Mouse (Mus musculus): Measurements from ENCODE around the gene Prrg3. TPM values are rescaled to one million over a fixed set of nuclear protein-coding genes. Genes with fewer than 3 reads are reported as not detected.
"Not testable (repeated sequence)": the region's sequence is repeated elsewhere in the genome, so short reads cannot be mapped to it uniquely, and the experiment has no call there.

The Prrg3 gene
- polyA plus RNA-seq (2012; rRNA removed) = 16.2 and 23.5 TPM in 2 replicates

GRCm38 (mm10) chrX:71962073-71963051 is at the start of gene Prrg3:
Prrg3 (plus strand) TSS chrX:71962624.
- peak; percentile 85 for DNase-seq (ENCODE audit: low read depth)
- TF ChIP-seq POLR2A (IDR thresholded peaks at IDR 0.05; ENCODE audit: borderline replicate concordance, extremely low read depth, insufficient read depth, insufficient read length, poor library complexity, severe bottlenecking) (no peak), CTCF (IDR thresholded peaks at IDR 0.05; ENCODE audit: borderline replicate concordance, extremely low read depth, insufficient read depth, insufficient read length) (no peak)

GRCm38 (mm10) chrX:71946631-71947030 is 15.8 kb upstream of the Prrg3 start:
- DNase-seq (ENCODE audit: low read depth) = peak; percentile 45
- TF ChIP-seq POLR2A (IDR thresholded peaks at IDR 0.05; ENCODE audit: borderline replicate concordance, extremely low read depth, insufficient read depth, insufficient read length, poor library complexity, severe bottlenecking) = no peak
- TF ChIP-seq CTCF (IDR thresholded peaks at IDR 0.05; ENCODE audit: borderline replicate concordance, extremely low read depth, insufficient read depth, insufficient read length) = peak; percentile 62; the same call in 1 of the 2 replicates

- no peak for TF ChIP-seq CTCF (IDR thresholded peaks at IDR 0.05; ENCODE audit: borderline replicate concordance, extremely low read depth, insufficient read depth, insufficient read length)
- no peak for DNase-seq (ENCODE audit: low read depth)
These were observed 4.1 kb upstream of the Prrg3 start for GRCm38 (mm10) chrX:71958366-71958765.

- DNase-seq (ENCODE audit: low read depth) = peak; percentile 43
- no peak for TF ChIP-seq CTCF (IDR thresholded peaks at IDR 0.05; ENCODE audit: borderline replicate concordance, extremely low read depth, insufficient read depth, insufficient read length)
- no peak for TF ChIP-seq POLR2A (IDR thresholded peaks at IDR 0.05; ENCODE audit: borderline replicate concordance, extremely low read depth, insufficient read depth, insufficient read length, poor library complexity, severe bottlenecking)
These were observed 970 bp downstream of the Prrg3 start for GRCm38 (mm10) chrX:71963275-71963912.

- TF ChIP-seq POLR2A (IDR thresholded peaks at IDR 0.05; ENCODE audit: borderline replicate concordance, extremely low read depth, insufficient read depth, insufficient read length, poor library complexity, severe bottlenecking) = no peak
- no peak for TF ChIP-seq CTCF (IDR thresholded peaks at IDR 0.05; ENCODE audit: borderline replicate concordance, extremely low read depth, insufficient read depth, insufficient read length)
- no peak for DNase-seq (ENCODE audit: low read depth)
These were observed 5.8 kb downstream of the Prrg3 start for GRCm38 (mm10) chrX:71968216-71968615.

GRCm38 (mm10) chrX:71968816-71969215 is 6.4 kb downstream of the Prrg3 start:
- TF ChIP-seq CTCF (IDR thresholded peaks at IDR 0.05; ENCODE audit: borderline replicate concordance, extremely low read depth, insufficient read depth, insufficient read length) (no peak), POLR2A (IDR thresholded peaks at IDR 0.05; ENCODE audit: borderline replicate concordance, extremely low read depth, insufficient read depth, insufficient read length, poor library complexity, severe bottlenecking) (no peak)
- DNase-seq (ENCODE audit: low read depth) = no peak

- TF ChIP-seq CTCF (IDR thresholded peaks at IDR 0.05; ENCODE audit: borderline replicate concordance, extremely low read depth, insufficient read depth, insufficient read length) (no peak), POLR2A (IDR thresholded peaks at IDR 0.05; ENCODE audit: borderline replicate concordance, extremely low read depth, insufficient read depth, insufficient read length, poor library complexity, severe bottlenecking) (no peak)
- peak; percentile 27 for DNase-seq (ENCODE audit: low read depth)
These were observed 8.9 kb downstream of the Prrg3 start for GRCm38 (mm10) chrX:71971325-71971724.

- no peak for DNase-seq (ENCODE audit: low read depth)
- TF ChIP-seq POLR2A (IDR thresholded peaks at IDR 0.05; ENCODE audit: borderline replicate concordance, extremely low read depth, insufficient read depth, insufficient read length, poor library complexity, severe bottlenecking) (no peak), CTCF (IDR thresholded peaks at IDR 0.05; ENCODE audit: borderline replicate concordance, extremely low read depth, insufficient read depth, insufficient read length) (no peak)
These were observed 10.3 kb downstream of the Prrg3 start, which contains the start of gene Fate1 for GRCm38 (mm10) chrX:71972686-71973085. Fate1 (plus strand) TSS chrX:71972986.

GRCm38 (mm10) chrX:71977681-71978080 is 15.3 kb downstream of the Prrg3 start:
- DNase-seq (ENCODE audit: low read depth) = not testable (repeated sequence)

- no peak for DNase-seq (ENCODE audit: low read depth)
- TF ChIP-seq CTCF (IDR thresholded peaks at IDR 0.05; ENCODE audit: borderline replicate concordance, extremely low read depth, insufficient read depth, insufficient read length) (no peak), POLR2A (IDR thresholded peaks at IDR 0.05; ENCODE audit: borderline replicate concordance, extremely low read depth, insufficient read depth, insufficient read length, poor library complexity, severe bottlenecking) (no peak)
These were observed 18.0 kb downstream of the Prrg3 start for GRCm38 (mm10) chrX:71980443-71980842.

GRCm38 (mm10) chrX:71981322-71981721 is 18.9 kb downstream of the Prrg3 start:
- TF ChIP-seq POLR2A (IDR thresholded peaks at IDR 0.05; ENCODE audit: borderline replicate concordance, extremely low read depth, insufficient read depth, insufficient read length, poor library complexity, severe bottlenecking) = no peak
- no peak for TF ChIP-seq CTCF (IDR thresholded peaks at IDR 0.05; ENCODE audit: borderline replicate concordance, extremely low read depth, insufficient read depth, insufficient read length)
- no peak for DNase-seq (ENCODE audit: low read depth)

GRCm38 (mm10) chrX:71983205-71983604 is 20.8 kb downstream of the Prrg3 start:
- TF ChIP-seq CTCF (IDR thresholded peaks at IDR 0.05; ENCODE audit: borderline replicate concordance, extremely low read depth, insufficient read depth, insufficient read length) = no peak
- TF ChIP-seq POLR2A (IDR thresholded peaks at IDR 0.05; ENCODE audit: borderline replicate concordance, extremely low read depth, insufficient read depth, insufficient read length, poor library complexity, severe bottlenecking) = no peak
- DNase-seq (ENCODE audit: low read depth) = no peak

Measured in brain, embryonic 14.5 days (tissue).